27 mouse cellular contexts compared by ENCODE assay signal in the genomic region with DNA sequence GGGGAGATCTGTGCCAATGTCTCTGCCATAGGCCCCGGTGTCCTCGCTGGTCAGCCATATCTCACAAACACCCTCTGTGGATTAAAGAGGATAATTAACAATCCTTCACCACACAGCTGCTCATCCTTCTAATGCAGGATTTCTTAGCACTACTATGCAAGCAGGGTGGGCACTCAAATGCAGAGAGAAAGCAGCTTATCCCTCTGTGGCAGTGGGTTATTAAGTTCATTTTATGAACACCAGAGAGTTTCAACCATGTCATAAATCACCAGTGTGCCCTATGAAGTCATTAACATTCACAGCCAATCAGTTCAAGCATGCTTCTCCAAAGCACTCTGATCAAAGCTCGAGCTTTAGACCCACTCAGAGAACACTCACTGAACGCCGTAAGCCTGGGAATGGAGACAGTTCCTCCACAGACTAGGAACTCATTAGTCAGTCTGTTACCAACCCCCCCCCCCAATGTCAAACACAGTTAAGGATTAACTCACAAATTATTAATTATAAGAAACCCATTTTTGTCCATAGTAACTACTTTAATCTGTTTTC.
A peak's percentile ranks its signal among the peaks of the same experiment; 100 is the strongest.
DNase-seq lines count a peak whose midpoint lies in the region; ATAC-seq and TF ChIP-seq lines count a peak whose summit lies in the region.
"Had no signal": no experiment of that assay in that cellular context is flagged by ENCODE, and none has a peak within 500 bp of the region (broad histone marks: within the 10 kb centered on the region; RNA-seq: fewer than 3 reads in every experiment).

No protein-coding gene starts in this region.

- no peak for DNase-seq in midbrain, postnatal 0 days (ENCODE audit: low spot score)
- DNase-seq in brain, embryonic 14.5 days (ENCODE audit: low read depth), result peak; percentile 32
- peak; percentile 42 for DNase-seq in forelimb bud, embryonic 11.5 days (ENCODE audit: low read depth, low spot score)
- DNase-seq in liver, postnatal 0 days, result no peak
- DNase-seq: adrenal gland, adult 2 months; cerebellum, adult 18-20 months; forebrain, postnatal 0 days; gastrocnemius, postnatal 36 days; heart, adult 2 months; heart, postnatal 14 days; kidney, adult 18-20 months; left cerebral cortex, postnatal 4 days; lung, postnatal 36 days; thymus, postnatal 25 days had no signal

- H3K36me3 ChIP-seq in midbrain, embryonic 12.5 days, result no peaks in the 10 kb centered on the region
- H3K36me3 ChIP-seq in midbrain, postnatal 0 days (ENCODE audit: insufficient read depth, low read length), result no peaks in the 10 kb centered on the region
- no peaks in the 10 kb centered on the region for H3K36me3 ChIP-seq in neural tube, embryonic 14.5 days (ENCODE audit: control insufficient read depth, insufficient read depth, low read length)
- no peaks in the 10 kb centered on the region for H3K36me3 ChIP-seq in liver, postnatal 0 days (replicated peaks; ENCODE audit: insufficient read depth, low read length)
- H3K36me3 ChIP-seq: embryonic facial prominence, embryonic 10.5 days; limb, embryonic 15.5 days; lung, embryonic 15.5 days; stomach, embryonic 15.5 days had no signal

- no peaks in the 10 kb centered on the region for H3K9me3 ChIP-seq in midbrain, embryonic 12.5 days
- no peaks in the 10 kb centered on the region for H3K9me3 ChIP-seq in midbrain, postnatal 0 days (ENCODE audit: low read length)
- no peaks in the 10 kb centered on the region for H3K9me3 ChIP-seq in neural tube, embryonic 14.5 days (ENCODE audit: control insufficient read depth, low read length)
- H3K9me3 ChIP-seq in liver, postnatal 0 days (ENCODE audit: low read length), result no peaks in the 10 kb centered on the region
- H3K9me3 ChIP-seq: embryonic facial prominence, embryonic 10.5 days; heart, embryonic 13.5 days; limb, embryonic 15.5 days; lung, embryonic 15.5 days; megakaryocyte, embryonic 14.5 days; stomach, embryonic 15.5 days had no signal

- no peaks in the 10 kb centered on the region for H3K27me3 ChIP-seq in midbrain, embryonic 12.5 days
- no peaks in the 10 kb centered on the region for H3K27me3 ChIP-seq in midbrain, postnatal 0 days (ENCODE audit: insufficient read depth, low read length)
- no peaks in the 10 kb centered on the region for H3K27me3 ChIP-seq in neural tube, embryonic 14.5 days (ENCODE audit: control insufficient read depth, insufficient read depth, low read length)
- no peaks in the 10 kb centered on the region for H3K27me3 ChIP-seq in liver, postnatal 0 days (ENCODE audit: insufficient read depth, low read length)
- H3K27me3 ChIP-seq: heart, embryonic 13.5 days; limb, embryonic 15.5 days; lung, embryonic 15.5 days; megakaryocyte, embryonic 14.5 days; stomach, embryonic 15.5 days had no signal

- no peak overlapping the region for H3K4me3 ChIP-seq in midbrain, embryonic 12.5 days
- H3K4me3 ChIP-seq in midbrain, postnatal 0 days (ENCODE audit: low read depth, low read length), result no peak overlapping the region
- no peak overlapping the region for H3K4me3 ChIP-seq in neural tube, embryonic 14.5 days (ENCODE audit: low read depth, low read length)
- no peak overlapping the region for H3K4me3 ChIP-seq in liver, postnatal 0 days (ENCODE audit: low read depth, low read length)
- H3K4me3 ChIP-seq: embryonic facial prominence, embryonic 10.5 days; heart, adult 2 months; heart, embryonic 13.5 days; limb, embryonic 15.5 days; lung, embryonic 15.5 days; megakaryocyte, embryonic 14.5 days; myocyte; stomach, embryonic 15.5 days had no signal

- ATAC-seq in midbrain, embryonic 12.5 days (ENCODE audit: low FRiP score, low read depth), result peak; percentile 60; the same call in 1 of the 2 replicates
- ATAC-seq in midbrain, postnatal 0 days (ENCODE audit: low FRiP score), result no peak
- peak; percentile 76 for ATAC-seq in neural tube, embryonic 14.5 days (ENCODE audit: low read depth)
- ATAC-seq in cerebellum, adult (ENCODE audit: insufficient number of reproducible peaks, low FRiP score, low TSS enrichment), result no peak
- no peak for ATAC-seq in liver, postnatal 0 days
- ATAC-seq: forebrain, postnatal 0 days; inflammation-experienced regulatory T-cells, adult 6 months had no signal

- no peaks in the 10 kb centered on the region for H3K4me1 ChIP-seq in midbrain, embryonic 12.5 days
- H3K4me1 ChIP-seq in midbrain, postnatal 0 days (ENCODE audit: insufficient read depth, low read length), result no peaks in the 10 kb centered on the region
- peaks cover 5% of the 10 kb centered on the region; the same call in 1 of the 2 replicates for H3K4me1 ChIP-seq in neural tube, embryonic 14.5 days (ENCODE audit: control insufficient read depth, insufficient read depth, low read length)
- H3K4me1 ChIP-seq in liver, postnatal 0 days (ENCODE audit: insufficient read depth), result no peaks in the 10 kb centered on the region
- H3K4me1 ChIP-seq: embryonic facial prominence, embryonic 10.5 days; lung, embryonic 15.5 days; megakaryocyte, embryonic 14.5 days; stomach, embryonic 15.5 days had no signal

- no peak for TF ChIP-seq CTCF in midbrain, postnatal 0 days (IDR thresholded peaks at IDR 0.05)
- TF ChIP-seq CTCF in brain, embryonic 14.5 days (IDR thresholded peaks at IDR 0.05; ENCODE audit: borderline replicate concordance, extremely low read depth, insufficient read depth, insufficient read length), result no peak
- TF ChIP-seq CTCF in liver, postnatal 0 days (IDR thresholded peaks at IDR 0.05; ENCODE audit: low read depth), result no peak

- no peak for TF ChIP-seq EP300 in liver, postnatal 0 days (IDR thresholded peaks at IDR 0.05; ENCODE audit: low read depth)

- no peak overlapping the region for H3K27ac ChIP-seq in midbrain, embryonic 12.5 days (replicated peaks)
- no peak overlapping the region for H3K27ac ChIP-seq in midbrain, postnatal 0 days (ENCODE audit: low read depth, low read length)
- no peak overlapping the region for H3K27ac ChIP-seq in neural tube, embryonic 14.5 days (ENCODE audit: low read depth, low read length)
- H3K27ac ChIP-seq in liver, postnatal 0 days (ENCODE audit: low read depth), result no peak overlapping the region
- H3K27ac ChIP-seq: embryonic facial prominence, embryonic 10.5 days; heart, adult 2 months; kidney, postnatal 0 days; limb, embryonic 15.5 days; liver, embryonic 14.5 days; lung, embryonic 15.5 days; stomach, embryonic 15.5 days had no signal

- H3K9ac ChIP-seq in midbrain, embryonic 12.5 days (replicated peaks), result no peak overlapping the region
- H3K9ac ChIP-seq in midbrain, postnatal 0 days (replicated peaks; ENCODE audit: low read length, poor library complexity, severe bottlenecking), result no peak overlapping the region
- no peak overlapping the region for H3K9ac ChIP-seq in neural tube, embryonic 14.5 days (replicated peaks; ENCODE audit: low read depth, low read length)
- H3K9ac ChIP-seq in liver, postnatal 0 days (replicated peaks), result no peak overlapping the region
- H3K9ac ChIP-seq: forebrain, postnatal 0 days; heart, embryonic 13.5 days; limb, embryonic 15.5 days; liver, embryonic 14.5 days; lung, embryonic 15.5 days; stomach, embryonic 15.5 days had no signal

- 58% methylated on average over 5 of the region's 5 CpGs for WGBS in midbrain, embryonic 12.5 days
- WGBS in midbrain, postnatal 0 days, result 53% methylated on average over 5 of the region's 5 CpGs
- 27% methylated on average over 5 of the region's 5 CpGs for WGBS in neural tube, embryonic 14.5 days
- WGBS in liver, postnatal 0 days (ENCODE audit: insufficient replicate concordance), result 86% methylated on average over 5 of the region's 5 CpGs

- no peak overlapping the region for H3K4me2 ChIP-seq in midbrain, embryonic 12.5 days (replicated peaks)
- H3K4me2 ChIP-seq in midbrain, postnatal 0 days (ENCODE audit: low read depth, low read length, poor library complexity, severe bottlenecking), result no peak overlapping the region
- H3K4me2 ChIP-seq in neural tube, embryonic 14.5 days (ENCODE audit: low read depth, low read length), result no peak overlapping the region
- H3K4me2 ChIP-seq in liver, postnatal 0 days (ENCODE audit: low read depth, low read length), result no peak overlapping the region
- H3K4me2 ChIP-seq: heart, embryonic 13.5 days; limb, embryonic 15.5 days; lung, embryonic 15.5 days; stomach, embryonic 15.5 days had no signal

- TF ChIP-seq POLR2A in brain, embryonic 14.5 days (IDR thresholded peaks at IDR 0.05; ENCODE audit: borderline replicate concordance, extremely low read depth, insufficient read depth, insufficient read length, poor library complexity, severe bottlenecking), result no peak

Comparison
In these comparisons a context has a peak if more than half of its experiments do, and no peak if none do; other contexts are left out.
1. ATAC-seq: peak in midbrain, embryonic 12.5 days (single experiment) and neural tube, embryonic 14.5 days (single experiment); none in midbrain, postnatal 0 days (single experiment), cerebellum, adult (single experiment) and liver, postnatal 0 days (single experiment).
2. DNase-seq: peak in brain, embryonic 14.5 days (single experiment) and forelimb bud, embryonic 11.5 days (single experiment); none in midbrain, postnatal 0 days (single experiment) and liver, postnatal 0 days (single experiment).